Mouse (Mus musculus) G1E (cell line): Measurements from ENCODE around the gene Gm11733. TPM values are rescaled to one million over a fixed set of nuclear protein-coding genes. Genes with fewer than 3 reads are reported as not detected.

Source experiments
- ATAC-seq: 2 replicates; pipeline ENCODE4 v1.8.0; 2016; ENCODE audit warnings: mild to moderate bottlenecking; ENCODE audit not compliant: insufficient number of reproducible peaks, poor library complexity, low FRiP score, severe bottlenecking; ENCODE audit errors: extremely low read depth
- DNase-seq: peaks from one replicate; pipeline ENCODE4 v3.0.0; 2012; ENCODE audit warnings: low spot score
- H3K27me3 ChIP-seq: 2 replicates; pipeline ENCODE4 v1.6.1; 2012; ENCODE audit warnings: mild to moderate bottlenecking, low read length, inconsistent platforms; ENCODE audit not compliant: insufficient read depth
- H3K36me3 ChIP-seq: replicated peaks from 2 replicates; pipeline ENCODE3; 2012; ENCODE audit warnings: mild to moderate bottlenecking, inconsistent platforms
- H3K4me1 ChIP-seq: 2 replicates; pipeline ENCODE4 v1.6.1; 2012; ENCODE audit warnings: low read depth, low read length, inconsistent platforms, mixed read lengths; ENCODE audit not compliant: insufficient read depth
- H3K4me3 ChIP-seq: 2 replicates; pipeline ENCODE4 v1.5.1; 2012; ENCODE audit warnings: low read depth, mild to moderate bottlenecking, inconsistent platforms, low read length, moderate library complexity, mixed read lengths
- H3K9me3 ChIP-seq: replicated peaks from 2 replicates; pipeline ENCODE4 v1.6.1; 2012; ENCODE audit warnings: inconsistent platforms
- CTCF ChIP-seq: IDR thresholded peaks from 2 replicates; pipeline ENCODE4 v1.5.1; 2012; ENCODE audit warnings: low read depth, low read length, inconsistent platforms, mixed read lengths
- GATA1 ChIP-seq: IDR thresholded peaks from 2 replicates; pipeline ENCODE4 v1.6.1; 2012; ENCODE audit warnings: borderline replicate concordance, low read length, inconsistent platforms, mixed read lengths
- GATA2 ChIP-seq: IDR thresholded peaks from 2 replicates; pipeline ENCODE4 v1.6.1; 2012; ENCODE audit warnings: low read depth, low read length, inconsistent platforms, borderline replicate concordance
- POLR2AphosphoS5 ChIP-seq: IDR thresholded peaks from 2 replicates; pipeline ENCODE4 v1.6.1; 2012; ENCODE audit warnings: low read depth, low read length, inconsistent platforms; ENCODE audit not compliant: insufficient replicate concordance
- TAL1 ChIP-seq: conservative IDR thresholded peaks from 2 replicates; pipeline ENCODE4 v1.6.1; 2012; ENCODE audit warnings: low read depth, low read length, inconsistent platforms, mixed read lengths
- polyA plus RNA-seq: library from polyadenylated mRNA; stranded (reverse); fragments of >175 nt; gene quantifications from 2 replicates; pipeline ENCODE4 v1.2.3, GENCODE M21; 2012
- total RNA-seq, 2 experiments: library from RNA; stranded (forward) in 1 of 2; stranded (reverse) in 1 of 2; fragments of 200-1000 nt in 1 of 2; fragments of >200 nt in 1 of 2; fragmentation: Nextera tagmentation in 1 of 2; gene quantifications; 2 replicates each; pipeline ENCODE4 v1.2.3; 2014 to 2017

Gm11733 gene
- total and polyA plus RNA-seq, 3 experiments: 0.05 TPM; not detected in 2

DNA sequence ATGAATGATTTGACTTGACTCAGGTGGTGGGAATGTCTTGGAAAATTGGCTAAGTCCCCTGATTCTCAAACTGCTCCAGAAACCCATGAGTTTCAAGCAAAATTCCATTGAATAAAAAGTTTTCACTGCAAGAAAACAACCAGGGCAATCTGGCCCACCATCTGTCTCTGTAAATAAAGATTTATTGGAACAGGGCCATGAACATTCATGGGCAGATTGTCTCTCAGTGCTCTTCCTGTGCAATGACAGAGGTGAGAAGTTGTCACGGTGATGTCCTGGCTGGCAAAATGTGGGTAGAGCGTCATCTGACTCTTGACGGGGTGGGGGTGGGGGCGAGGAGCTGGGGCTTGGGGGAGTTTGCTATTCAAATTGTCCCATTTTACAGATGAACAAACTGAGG, 24.8 kb downstream of the Gm11733 start:
- peaks cover 4% of the 10 kb centered on the region; the same call in 1 of the 2 replicates for H3K9me3 ChIP-seq
- ATAC-seq (no peak), DNase-seq (no peak)
- no peaks in the 10 kb centered on the region for H3K36me3 ChIP-seq
- TF ChIP-seq GATA2 (no peak), POLR2AphosphoS5 (no peak)
- no peak overlapping the region for H3K4me3 ChIP-seq
- H3K27me3 ChIP-seq: no peaks in the 10 kb centered on the region
- no peaks in the 10 kb centered on the region for H3K4me1 ChIP-seq

DNA sequence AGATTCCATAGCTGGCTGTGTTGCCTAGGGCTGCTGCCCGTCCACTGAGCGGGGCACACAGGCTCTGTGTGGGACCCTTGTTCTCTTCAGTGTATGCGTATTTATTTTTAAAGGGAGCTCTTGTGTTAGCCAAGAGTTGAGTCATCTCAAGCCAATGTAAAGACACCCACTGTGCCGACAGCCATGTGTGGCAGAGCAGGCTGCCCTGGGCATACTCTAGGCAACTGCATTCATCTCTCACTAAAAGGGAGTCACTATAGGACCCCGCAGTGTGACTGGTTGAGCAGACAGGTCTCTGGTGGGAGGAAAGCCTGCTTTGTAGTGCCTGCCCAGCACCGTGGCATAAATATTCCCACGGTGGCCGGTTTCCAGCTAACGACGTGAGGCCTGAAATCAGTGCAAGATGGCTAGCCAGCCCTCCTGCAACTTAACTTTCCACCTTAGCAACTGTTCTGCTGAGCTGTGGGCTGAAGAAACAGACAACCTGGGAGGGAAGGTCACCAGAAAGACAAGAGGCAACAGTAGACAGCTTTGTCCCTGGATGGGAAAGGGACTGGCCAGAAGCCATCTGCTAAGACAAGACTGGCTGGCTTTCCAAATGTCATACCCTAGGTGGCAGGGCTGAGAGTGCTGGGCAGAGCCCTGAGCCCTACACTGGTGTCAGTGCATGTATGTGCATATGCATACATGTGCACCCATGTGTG, 31.7 kb downstream of the Gm11733 start:
- H3K4me3 ChIP-seq: no peak overlapping the region
- no peak for DNase-seq

DNA sequence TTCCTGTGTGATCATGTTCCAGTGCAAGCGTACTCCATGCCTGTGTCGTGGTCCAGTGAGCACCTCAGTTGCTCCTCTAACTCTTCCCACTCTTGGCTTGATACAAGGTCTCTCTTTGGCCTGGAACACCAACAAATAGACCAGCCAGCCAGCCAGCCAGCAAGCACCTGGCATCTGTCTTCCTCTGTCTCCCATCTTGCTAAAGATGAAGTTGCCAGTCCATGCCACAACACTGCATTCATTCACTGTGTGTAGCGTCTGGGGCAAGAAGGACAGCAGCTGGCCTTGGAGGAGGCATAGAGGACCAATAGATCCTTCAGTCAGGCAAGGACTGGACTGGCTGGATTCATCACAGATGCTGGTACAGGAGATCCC, 32.2 kb downstream of the Gm11733 start:
- no peaks in the 10 kb centered on the region for H3K4me1 ChIP-seq
- no peaks in the 10 kb centered on the region for H3K9me3 ChIP-seq
- TF ChIP-seq TAL1: no peak
- TF ChIP-seq CTCF: no peak
- TF ChIP-seq GATA2: no peak
- no peak for TF ChIP-seq POLR2AphosphoS5
- TF ChIP-seq GATA1: no peak
- H3K4me3 ChIP-seq: no peak overlapping the region
- no peaks in the 10 kb centered on the region for H3K36me3 ChIP-seq
- ATAC-seq (no peak), DNase-seq (no peak)
- H3K27me3 ChIP-seq: no peaks in the 10 kb centered on the region

More for the DNA sequence above, 31.7 kb downstream of the Gm11733 start:
- no peaks in the 10 kb centered on the region for H3K4me1 ChIP-seq
- no peak for ATAC-seq
- H3K27me3 ChIP-seq: no peaks in the 10 kb centered on the region
- no peak for TF ChIP-seq TAL1
- no peak for TF ChIP-seq GATA2
- no peak for TF ChIP-seq CTCF
- TF ChIP-seq GATA1: no peak
- no peak for TF ChIP-seq POLR2AphosphoS5
- H3K36me3 ChIP-seq: no peaks in the 10 kb centered on the region
- H3K9me3 ChIP-seq: peaks cover 2% of the 10 kb centered on the region; the same call in 1 of the 2 replicates

DNA sequence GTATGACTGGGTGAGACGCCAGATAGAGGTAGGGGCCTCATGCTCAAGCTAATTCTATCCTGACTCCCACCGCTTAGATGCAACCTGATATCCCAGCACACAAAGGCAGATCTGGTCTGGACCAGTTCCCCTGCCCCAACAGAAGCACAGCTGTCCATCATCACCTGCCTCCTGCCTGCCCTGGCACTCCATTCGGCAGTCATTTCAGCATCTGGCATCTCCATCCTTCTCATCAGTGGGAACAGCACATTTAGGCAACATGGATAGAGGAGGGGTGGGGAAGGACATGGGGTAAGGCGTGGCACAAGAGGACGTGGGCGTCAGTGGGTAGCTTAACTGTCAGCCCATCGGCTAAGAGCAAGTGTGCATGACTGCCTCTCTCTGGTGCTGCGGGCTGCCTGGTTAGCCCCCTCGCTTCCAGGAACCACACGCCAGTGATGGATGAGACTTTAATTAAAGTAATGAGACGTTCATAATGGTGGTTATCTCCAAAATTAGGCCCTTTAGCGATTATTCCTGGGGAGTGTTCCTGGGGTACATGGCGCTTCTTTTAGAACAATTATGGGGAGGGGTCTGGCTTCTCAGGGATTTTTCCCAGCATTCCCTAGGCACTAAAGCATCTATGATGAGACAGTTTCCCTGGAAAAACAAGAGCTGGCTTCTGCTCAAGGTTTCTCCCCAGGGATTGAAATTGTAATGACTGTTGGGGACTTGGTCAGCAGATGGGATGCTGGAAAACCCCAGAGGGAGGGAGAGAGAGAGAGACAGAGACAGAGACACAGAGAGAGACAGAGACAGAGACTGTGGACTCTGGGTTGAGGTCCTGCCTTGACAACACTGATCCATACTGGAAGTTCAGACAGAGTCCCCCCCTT, 38.0 kb downstream of the Gm11733 start:
- DNase-seq: no peak
- Histone ChIP-seq H3K4me3 (no peak overlapping the region), H3K36me3 (no peaks in the 10 kb centered on the region), H3K27me3 (peaks cover 2% of the 10 kb centered on the region; the same call in 1 of the 2 replicates), H3K9me3 (no peaks in the 10 kb centered on the region), H3K4me1 (no peaks in the 10 kb centered on the region)
- ATAC-seq: no peak
- no peak for TF ChIP-seq CTCF
- TF ChIP-seq TAL1: no peak
- TF ChIP-seq GATA2: no peak
- TF ChIP-seq GATA1: no peak
- TF ChIP-seq POLR2AphosphoS5: no peak

DNA sequence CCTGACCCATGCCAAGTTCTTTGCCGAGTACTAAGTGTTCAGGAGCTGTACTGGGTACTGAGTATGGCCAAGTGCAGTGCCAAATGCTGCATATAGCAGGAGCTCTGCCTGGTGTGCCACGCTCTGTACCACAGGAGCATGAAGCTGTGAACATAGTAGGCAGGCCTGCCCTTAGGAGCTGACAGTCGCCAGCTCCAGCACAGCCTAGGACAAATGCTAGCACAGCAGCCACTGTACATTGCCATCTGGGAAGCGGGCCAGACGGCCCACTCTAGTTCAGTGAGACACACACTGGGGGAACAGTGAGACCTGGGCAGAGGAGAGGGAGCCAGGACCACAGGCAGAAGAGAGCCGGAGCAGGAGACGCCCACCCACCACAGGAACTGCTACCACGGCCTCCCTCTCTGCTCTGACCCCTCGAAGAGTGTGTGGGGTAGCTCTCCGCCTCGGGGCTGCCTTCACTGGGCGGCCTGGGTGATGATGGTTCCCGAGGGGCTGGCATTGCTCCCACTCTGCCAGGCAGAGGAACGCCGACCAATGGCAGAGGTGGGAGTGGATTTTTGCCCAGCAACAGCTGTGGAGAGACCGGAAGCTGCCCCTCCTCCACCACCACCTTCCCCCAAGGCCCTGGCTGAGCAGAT, 38.8 kb downstream of the Gm11733 start:
- peaks cover 2% of the 10 kb centered on the region; the same call in 1 of the 2 replicates for H3K27me3 ChIP-seq
- no peak for ATAC-seq

More for the DNA sequence above, 38.8 kb downstream of the Gm11733 start:
- no peaks in the 10 kb centered on the region for H3K4me1 ChIP-seq
- no peak for DNase-seq
- TF ChIP-seq CTCF (no peak), TAL1 (no peak), GATA2 (no peak), POLR2AphosphoS5 (no peak), GATA1 (no peak)
- no peaks in the 10 kb centered on the region for H3K9me3 ChIP-seq
- no peaks in the 10 kb centered on the region for H3K36me3 ChIP-seq
- H3K4me3 ChIP-seq: no peak overlapping the region
